In genomic region chr4:141303402-141304222, GRCm38 (mm10) we compare ENCODE assay signal across 10 mouse cellular contexts. TPM values are rescaled to one million over a fixed set of nuclear protein-coding genes. Genes with fewer than 3 reads are reported as not detected.
A peak's percentile ranks its signal among the peaks of the same experiment; 100 is the strongest.
DNase-seq lines count a peak whose midpoint lies in the region; ATAC-seq and TF ChIP-seq lines count a peak whose summit lies in the region.
"Had no signal": no experiment of that assay in that cellular context is flagged by ENCODE, and none has a peak within 500 bp of the region (broad histone marks: within the 10 kb centered on the region; RNA-seq: fewer than 3 reads in every experiment).

No protein-coding gene starts in this region.

- DNase-seq in kidney, adult 8-10 months = no peak
- DNase-seq in ES-E14 (ENCODE audit: low read depth, low spot score) = no peak
- no peak for DNase-seq in layer of hippocampus, postnatal 14 days (ENCODE audit: low spot score in 2 of 2)
- DNase-seq in natural killer cell, adult 2 months (ENCODE audit: low spot score in 2 of 2) = no peak
- DNase-seq in spleen, postnatal 36 days (ENCODE audit: low spot score in 2 of 2) = no peak
- DNase-seq: thymus, postnatal 25 days had no signal

- peaks cover 3% of the 10 kb centered on the region; the same call in 1 of the 2 replicates for H3K27me3 ChIP-seq in kidney, embryonic 14.5 days (ENCODE audit: control insufficient read depth, insufficient read depth, low read length)
- H3K27me3 ChIP-seq in embryonic facial prominence, embryonic 13.5 days = peaks cover 55% of the 10 kb centered on the region
- peaks cover 64% of the 10 kb centered on the region for H3K27me3 ChIP-seq in liver, embryonic 12.5 days (replicated peaks)

- in situ Hi-C loops in ES-E14 (cut with MboI; ENCODE audit: low sequenced_read_pairs in 2 of 2, unreplicated experiment in 2 of 2) = no loop called here

- H3K4me2 ChIP-seq in kidney, embryonic 14.5 days (replicated peaks; ENCODE audit: low read depth, low read length) = peak overlapping the region; percentile 84
- peak overlapping the region; percentile 95 for H3K4me2 ChIP-seq in embryonic facial prominence, embryonic 13.5 days
- peak overlapping the region; percentile 61 for H3K4me2 ChIP-seq in liver, embryonic 12.5 days

- H3K4me3 ChIP-seq in kidney, embryonic 14.5 days (ENCODE audit: low read length) = peak overlapping the region; percentile 67
- H3K4me3 ChIP-seq in ES-E14 (ENCODE audit: insufficient read depth in 1 of 2, low read depth in 1 of 2, low read length in 2 of 2, poor library complexity in 1 of 2, severe bottlenecking in 1 of 2) = peak overlapping the region; percentile 78 to 90
- H3K4me3 ChIP-seq in embryonic facial prominence, embryonic 13.5 days = peak overlapping the region; percentile 65
- no peak overlapping the region; the same call in 1 of the 2 replicates for H3K4me3 ChIP-seq in liver, embryonic 12.5 days

- H3K36me3 ChIP-seq in kidney, embryonic 14.5 days (ENCODE audit: control insufficient read depth, insufficient read depth, low read length) = peaks cover 6% of the 10 kb centered on the region
- peaks cover 26% of the 10 kb centered on the region for H3K36me3 ChIP-seq in ES-E14 (ENCODE audit: control insufficient read depth, insufficient read depth, low read length, poor library complexity, severe bottlenecking)
- H3K36me3 ChIP-seq in embryonic facial prominence, embryonic 13.5 days = peaks cover 2% of the 10 kb centered on the region; the same call in 1 of the 2 replicates
- H3K36me3 ChIP-seq in liver, embryonic 12.5 days = peaks cover 4% of the 10 kb centered on the region; the same call in 1 of the 2 replicates

- H3K9me3 ChIP-seq in kidney, embryonic 14.5 days (ENCODE audit: control insufficient read depth, low read length) = no peaks in the 10 kb centered on the region
- no peaks in the 10 kb centered on the region; the same call in 1 of the 2 replicates for H3K9me3 ChIP-seq in ES-E14 (ENCODE audit: control insufficient read depth, insufficient read depth, low read depth, low read length)
- H3K9me3 ChIP-seq in embryonic facial prominence, embryonic 13.5 days = no peaks in the 10 kb centered on the region
- no peaks in the 10 kb centered on the region for H3K9me3 ChIP-seq in liver, embryonic 12.5 days (replicated peaks)

- H3K4me1 ChIP-seq in kidney, embryonic 14.5 days (ENCODE audit: control insufficient read depth, insufficient read depth, low read length) = peaks cover 51% of the 10 kb centered on the region
- peaks cover 6 to 32% of the 10 kb centered on the region in 2 experiments; a peak in 3 of 4 replicates for H3K4me1 ChIP-seq in ES-E14 (ENCODE audit: control insufficient read depth in 2 of 2, insufficient read depth in 2 of 2, low read length in 2 of 2, poor library complexity in 1 of 2)
- H3K4me1 ChIP-seq in embryonic facial prominence, embryonic 13.5 days = peaks cover 56% of the 10 kb centered on the region
- H3K4me1 ChIP-seq in liver, embryonic 12.5 days = peaks cover 32% of the 10 kb centered on the region

- peak overlapping the region; percentile 65 for H3K27ac ChIP-seq in kidney, embryonic 14.5 days (ENCODE audit: low read depth, low read length)
- no peak overlapping the region for H3K27ac ChIP-seq in ES-E14 (ENCODE audit: insufficient read depth, low read depth, low read length, poor library complexity, severe bottlenecking)
- H3K27ac ChIP-seq in embryonic facial prominence, embryonic 13.5 days = no peak overlapping the region
- H3K27ac ChIP-seq in liver, embryonic 12.5 days = no peak overlapping the region

- no peak overlapping the region for H3K9ac ChIP-seq in kidney, embryonic 14.5 days (ENCODE audit: low read depth, low read length)
- H3K9ac ChIP-seq in ES-E14 (ENCODE audit: insufficient read depth, low read depth, low read length, poor library complexity, severe bottlenecking) = peak overlapping the region; percentile 84
- H3K9ac ChIP-seq in embryonic facial prominence, embryonic 13.5 days = peak overlapping the region; percentile 32; the same call in 1 of the 2 replicates
- H3K9ac ChIP-seq in liver, embryonic 12.5 days = no peak overlapping the region

- WGBS in kidney, embryonic 14.5 days = 21% methylated on average over 7 of the region's 7 CpGs
- 46% methylated on average over 7 of the region's 7 CpGs for WGBS in embryonic facial prominence, embryonic 13.5 days
- 43% methylated on average over 7 of the region's 7 CpGs for WGBS in liver, embryonic 12.5 days (ENCODE audit: insufficient replicate concordance)

- ATAC-seq in kidney, embryonic 14.5 days (ENCODE audit: low FRiP score, low TSS enrichment) = peak; percentile 55
- ATAC-seq in embryonic facial prominence, embryonic 13.5 days (ENCODE audit: insufficient number of reproducible peaks, insufficient read depth, low FRiP score, low TSS enrichment, low read depth) = no peak
- ATAC-seq in liver, embryonic 12.5 days = no peak
- ATAC-seq: inflammation-experienced regulatory T-cells, adult 6 months had no signal

TF ChIP-seq in ES-E14, 5 proteins besides CTCF, POLR2A, EP300 and RAD21:
- TF ChIP-seq ZNF384 (IDR thresholded peaks at IDR 0.05; ENCODE audit: low read depth, low read length) (no peak), MAFK (IDR thresholded peaks at IDR 0.05; ENCODE audit: insufficient read depth, low read depth, low read length) (no peak), HCFC1 (IDR thresholded peaks at IDR 0.05; ENCODE audit: borderline replicate concordance, insufficient read depth, low read length) (no peak), CHD2 (IDR thresholded peaks at IDR 0.05; ENCODE audit: low read depth, low read length) (no peak), ZC3H11A (IDR thresholded peaks at IDR 0.05; ENCODE audit: borderline replicate concordance, low read depth, low read length) (no peak)
TF ChIP-seq in ES-E14: peak in this region for 0.

RNA-seq across cellular contexts. Expression of gene Epha2, which starts 2.6 kb away (rescaled TPM):
- polyA plus RNA-seq in kidney, embryonic 14.5 days (2014; fragmentation: Nextera tagmentation; extraction: Ambion mirVana) = 3.7 and 3.9 TPM in 2 replicates
- 256 and 507 TPM in 2 replicates for total RNA-seq in ES-E14 (2012; rRNA removed)
- 2.6 and 4.0 TPM in 2 replicates for polyA plus RNA-seq in embryonic facial prominence, embryonic 13.5 days (2015; fragmentation: Nextera tagmentation; extraction: Ambion mirVana)
- polyA plus RNA-seq in liver, embryonic 12.5 days (2016; fragmentation: Nextera tagmentation; extraction: Ambion mirVana) = 2.1 TPM in 2 replicates
- total RNA-seq in layer of hippocampus, postnatal 14 days (2021) = 1 to 10 TPM; 1.8 to 2.0 TPM
- polyA plus RNA-seq: inflammation-experienced regulatory T-cells, adult 6 months had no signal

Comparison
In these comparisons a context has a peak if more than half of its experiments do, and no peak if none do; other contexts are left out.
1. H3K9ac ChIP-seq: peak in ES-E14 (single experiment) and embryonic facial prominence, embryonic 13.5 days (single experiment); none in kidney, embryonic 14.5 days (single experiment) and liver, embryonic 12.5 days (single experiment).
2. Peak in every context shown above with its lines, with median percentiles within 50 percentile points of each other: H3K4me2 ChIP-seq.